In the genomic region with DNA sequence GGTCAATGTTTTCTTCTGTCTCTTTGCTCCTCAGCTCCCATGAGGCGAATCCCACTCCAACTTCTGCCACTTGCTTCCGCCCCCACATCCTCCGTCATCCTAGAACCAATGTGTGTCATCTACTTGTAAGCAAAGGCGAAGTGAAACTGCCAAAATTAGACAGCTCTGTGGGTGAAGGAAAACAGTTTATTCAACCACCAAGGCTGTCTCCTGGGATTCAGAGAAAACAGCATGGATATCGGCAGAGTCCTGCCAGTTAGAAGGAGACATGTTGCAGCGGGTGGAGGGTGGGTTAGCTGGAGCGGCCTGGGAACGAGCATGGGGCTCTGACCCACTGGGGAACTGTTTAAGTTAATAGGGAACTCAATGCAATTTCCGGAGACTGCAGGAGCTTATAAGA, we compare ENCODE assay signal across 8 mouse cellular contexts. TPM values are rescaled to one million over a fixed set of nuclear protein-coding genes. Genes with fewer than 3 reads are reported as not detected.
A peak's percentile ranks its signal among the peaks of the same experiment; 100 is the strongest.
DNase-seq lines count a peak whose midpoint lies in the region; ATAC-seq and TF ChIP-seq lines count a peak whose summit lies in the region.

No protein-coding gene starts in this region.

- H3K4me1 ChIP-seq in heart, adult 2 months (ENCODE audit: control insufficient read depth, insufficient read depth, low read length): peaks cover 4% of the 10 kb centered on the region
- no peaks in the 10 kb centered on the region for H3K4me1 ChIP-seq in heart, embryonic 12.5 days (replicated peaks)
- H3K4me1 ChIP-seq in bone marrow, adult 2 months (ENCODE audit: control insufficient read depth, insufficient read depth, low read length): peaks cover 3% of the 10 kb centered on the region; the same call in 1 of the 2 replicates
- H3K4me1 ChIP-seq in hindbrain, embryonic 11.5 days (replicated peaks; ENCODE audit: control insufficient read depth, insufficient read depth, low read length): no peaks in the 10 kb centered on the region

- intact Hi-C loops in heart, adult 2 months (cut with DNase I): loop anchor here (2.0 to 5.0 kb wide), 3 partner anchors 42 to 197 kb away; no protein-coding TSS in a partner anchor

- no peak overlapping the region for H3K4me2 ChIP-seq in heart, embryonic 12.5 days
- H3K4me2 ChIP-seq in hindbrain, embryonic 11.5 days (replicated peaks; ENCODE audit: low read depth, low read length): no peak overlapping the region

- TF ChIP-seq EP300 in heart, adult 2 months (IDR thresholded peaks at IDR 0.05; ENCODE audit: insufficient read depth, low read depth, low read length): no peak

- H3K36me3 ChIP-seq in heart, adult 2 months (ENCODE audit: control insufficient read depth, insufficient read depth, low read length): no peaks in the 10 kb centered on the region
- H3K36me3 ChIP-seq in heart, embryonic 12.5 days: no peaks in the 10 kb centered on the region
- no peaks in the 10 kb centered on the region for H3K36me3 ChIP-seq in hindbrain, embryonic 11.5 days (ENCODE audit: control insufficient read depth, insufficient read depth, low read length)

- TF ChIP-seq POLR2A in heart, adult 2 months (IDR thresholded peaks at IDR 0.05; ENCODE audit: insufficient read depth, low read depth, low read length): no peak
- no peak for TF ChIP-seq POLR2A in bone marrow, adult 2 months (IDR thresholded peaks at IDR 0.05; ENCODE audit: borderline replicate concordance, control insufficient read depth, low read depth, low read length)

- 67% methylated on average over 9 of the region's 9 CpGs for WGBS in heart, adult 2 months
- 70% methylated on average over 9 of the region's 9 CpGs for WGBS in heart, embryonic 12.5 days
- 58% methylated on average over 9 of the region's 9 CpGs for WGBS in bone marrow, adult 2 months
- WGBS in hindbrain, embryonic 11.5 days: 84% methylated on average over 9 of the region's 9 CpGs

- no peaks in the 10 kb centered on the region for H3K9me3 ChIP-seq in heart, embryonic 12.5 days (replicated peaks)
- H3K9me3 ChIP-seq in hindbrain, embryonic 11.5 days (ENCODE audit: control insufficient read depth, low read length): no peaks in the 10 kb centered on the region

- no peak for ATAC-seq in heart, embryonic 12.5 days (ENCODE audit: insufficient number of reproducible peaks, low FRiP score)
- no peak for ATAC-seq in hindbrain, embryonic 11.5 days (ENCODE audit: low FRiP score)

- no peaks in the 10 kb centered on the region for H3K27me3 ChIP-seq in heart, adult 2 months (ENCODE audit: control insufficient read depth, insufficient read depth, low read length)
- H3K27me3 ChIP-seq in heart, embryonic 12.5 days (replicated peaks): no peaks in the 10 kb centered on the region
- no peaks in the 10 kb centered on the region for H3K27me3 ChIP-seq in hindbrain, embryonic 11.5 days (ENCODE audit: control insufficient read depth, insufficient read depth, low read length)

- no peak overlapping the region for H3K9ac ChIP-seq in heart, adult 2 months (ENCODE audit: low read depth, low read length)
- no peak overlapping the region for H3K9ac ChIP-seq in heart, embryonic 12.5 days
- no peak overlapping the region for H3K9ac ChIP-seq in hindbrain, embryonic 11.5 days (ENCODE audit: low read depth, low read length)

- H3K79me2 ChIP-seq in heart, adult 2 months (replicated peaks; ENCODE audit: control insufficient read depth, insufficient read depth, low read length): no peaks in the 10 kb centered on the region

- H3K27ac ChIP-seq in heart, adult 2 months: peak overlapping the region; percentile 57
- H3K27ac ChIP-seq in heart, embryonic 12.5 days (ENCODE audit: poor library complexity, severe bottlenecking): no peak overlapping the region
- peak overlapping the region; percentile 81 for H3K27ac ChIP-seq in bone marrow, adult 2 months (ENCODE audit: control insufficient read depth, insufficient read depth, low read depth, low read length, poor library complexity)
- H3K27ac ChIP-seq in hindbrain, embryonic 11.5 days (ENCODE audit: low read depth, low read length): no peak overlapping the region

- peak; percentile 50 to 67 for DNase-seq in heart, adult 2 months
- peak; percentile 26 to 61 for DNase-seq in layer of hippocampus, adult 18-20 months (ENCODE audit: low spot score in 2 of 2)
- peak; percentile 47 to 50 for DNase-seq in lung, postnatal 4 days
- DNase-seq in neural tube, embryonic 10.5 days (ENCODE audit: extremely low spot score, low spot score): no peak
- DNase-seq in hindbrain, embryonic 11.5 days (ENCODE audit: low spot score): no peak
- DNase-seq in cerebellum, adult 9-10 months: no peak

- no peak overlapping the region for H3K4me3 ChIP-seq in heart, adult 2 months
- H3K4me3 ChIP-seq in heart, embryonic 12.5 days: no peak overlapping the region
- peak overlapping the region; percentile 42 for H3K4me3 ChIP-seq in bone marrow, adult 2 months (replicated peaks; ENCODE audit: control insufficient read depth, low read depth, low read length)
- no peak overlapping the region for H3K4me3 ChIP-seq in hindbrain, embryonic 11.5 days (ENCODE audit: low read depth, low read length)

- no peak for TF ChIP-seq CTCF in heart, adult 2 months (IDR thresholded peaks at IDR 0.05)
- no peak for TF ChIP-seq CTCF in bone marrow, adult 2 months (IDR thresholded peaks at IDR 0.05; ENCODE audit: control insufficient read depth, insufficient read depth, low read length)

RNA-seq across cellular contexts. Expression of a gene that starts 52.4 kb away (rescaled TPM):
- 1 to 10 TPM; 2.9 to 3.5 TPM for total RNA-seq in heart, adult 2 months (2021)
- 5.9 and 7.7 TPM in 2 replicates for polyA plus RNA-seq in heart, adult 2 months (2012; rRNA removed)
- polyA plus RNA-seq in heart, embryonic 12.5 days (2016; fragmentation: Nextera tagmentation; extraction: Ambion mirVana): 2.4 and 2.5 TPM in 2 replicates
- 0.52 TPM in 1 of 2 replicates, not detected in the other for polyA plus RNA-seq in bone marrow, adult 2 months (2011; ENCODE audit: insufficient read depth, insufficient read length, low replicate concordance, missing spikeins)
- 1 to 10 TPM; 5.0 to 6.4 TPM for total RNA-seq in layer of hippocampus, adult 18-20 months (2021)
- polyA plus RNA-seq in hindbrain, embryonic 11.5 days (2014; fragmentation: Nextera tagmentation; extraction: Ambion mirVana): 0.45 and 0.48 TPM in 2 replicates

Comparison
In these comparisons a context has a peak if more than half of its experiments do, and no peak if none do; other contexts are left out.
1. H3K27ac ChIP-seq: peak in heart, adult 2 months (single experiment) and bone marrow, adult 2 months (single experiment); none in heart, embryonic 12.5 days (single experiment) and hindbrain, embryonic 11.5 days (single experiment).
2. DNase-seq: peak in heart, adult 2 months (2 of 2), layer of hippocampus, adult 18-20 months (2 of 2) and lung, postnatal 4 days (2 of 2); none in neural tube, embryonic 10.5 days (single experiment), hindbrain, embryonic 11.5 days (single experiment) and cerebellum, adult 9-10 months (single experiment).